Mouse (Mus musculus): ENCODE measurements around the gene Fam25c. TPM values are rescaled to one million over a fixed set of nuclear protein-coding genes. Genes with fewer than 3 reads are reported as not detected.
"Not testable (repeated sequence)": the region's sequence is repeated elsewhere in the genome, so short reads cannot be mapped to it uniquely, and the experiment has no call there.

Fam25c gene
- polyA plus RNA-seq, 1 experiment from 2014 or later = not detected

DNA sequence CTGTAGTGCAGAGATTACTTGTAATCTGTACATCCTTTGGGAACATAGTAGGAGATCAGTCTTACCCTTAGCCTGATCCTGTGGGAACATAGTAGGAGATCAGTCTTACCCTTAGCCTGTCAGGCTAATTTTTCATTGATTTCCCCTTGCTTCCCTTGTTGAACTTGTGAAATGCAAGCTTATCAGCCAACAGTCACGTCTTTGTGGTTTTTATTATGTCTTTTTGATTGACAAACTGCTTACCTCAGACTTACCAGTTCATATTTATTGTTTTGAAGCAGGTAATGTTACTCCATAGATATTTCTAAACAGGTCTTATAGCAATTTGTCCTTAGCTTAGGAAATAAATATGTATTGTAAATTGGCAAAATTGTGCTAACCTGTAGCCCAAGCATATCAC lies 27.6 kb downstream of the Fam25c start:
- H3K4me1 ChIP-seq (replicated peaks) = no peaks in the 10 kb centered on the region
- H3K9ac ChIP-seq = no peak overlapping the region
- ATAC-seq (ENCODE audit: insufficient number of reproducible peaks, low FRiP score) = no peak
- WGBS = 83% methylated on average over 1 of the region's 1 CpGs
- H3K27me3 ChIP-seq (replicated peaks) = no peaks in the 10 kb centered on the region
- no peak overlapping the region for H3K4me2 ChIP-seq
- peaks cover 60% of the 10 kb centered on the region for H3K36me3 ChIP-seq
- H3K27ac ChIP-seq (ENCODE audit: poor library complexity, severe bottlenecking) = no peak overlapping the region
- H3K4me3 ChIP-seq = no peak overlapping the region
- no peaks in the 10 kb centered on the region for H3K9me3 ChIP-seq (replicated peaks)

DNA sequence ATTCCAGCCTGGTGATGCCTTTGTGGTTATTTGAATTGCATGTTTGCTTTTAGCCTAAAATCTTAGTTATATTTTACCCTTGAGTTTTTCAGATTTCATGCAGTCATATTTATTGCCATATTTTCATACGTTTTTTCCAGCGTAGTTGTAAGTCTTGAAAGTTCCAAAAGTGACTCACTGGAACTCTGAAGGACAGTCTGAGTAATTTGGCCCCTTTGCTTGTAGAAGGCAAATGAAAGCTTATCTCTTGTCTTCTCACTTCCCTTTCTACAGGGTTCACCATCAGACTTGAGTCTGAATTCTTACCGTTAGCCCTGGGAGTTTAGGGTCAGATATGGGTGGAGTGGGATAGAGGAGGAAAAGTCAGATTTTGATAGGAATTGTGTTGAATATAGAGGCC lies 28.6 kb downstream of the Fam25c start:
- no peak overlapping the region for H3K9ac ChIP-seq
- no peaks in the 10 kb centered on the region for H3K4me1 ChIP-seq (replicated peaks)
- no peak overlapping the region for H3K27ac ChIP-seq (ENCODE audit: poor library complexity, severe bottlenecking)
- H3K36me3 ChIP-seq = peaks cover 57% of the 10 kb centered on the region
- H3K27me3 ChIP-seq (replicated peaks) = no peaks in the 10 kb centered on the region
- H3K4me2 ChIP-seq = no peak overlapping the region
- WGBS = 74% methylated on average over 3 of the region's 3 CpGs
- no peak for ATAC-seq (ENCODE audit: insufficient number of reproducible peaks, low FRiP score)
- H3K4me3 ChIP-seq = no peak overlapping the region
- H3K9me3 ChIP-seq (replicated peaks) = no peaks in the 10 kb centered on the region

DNA sequence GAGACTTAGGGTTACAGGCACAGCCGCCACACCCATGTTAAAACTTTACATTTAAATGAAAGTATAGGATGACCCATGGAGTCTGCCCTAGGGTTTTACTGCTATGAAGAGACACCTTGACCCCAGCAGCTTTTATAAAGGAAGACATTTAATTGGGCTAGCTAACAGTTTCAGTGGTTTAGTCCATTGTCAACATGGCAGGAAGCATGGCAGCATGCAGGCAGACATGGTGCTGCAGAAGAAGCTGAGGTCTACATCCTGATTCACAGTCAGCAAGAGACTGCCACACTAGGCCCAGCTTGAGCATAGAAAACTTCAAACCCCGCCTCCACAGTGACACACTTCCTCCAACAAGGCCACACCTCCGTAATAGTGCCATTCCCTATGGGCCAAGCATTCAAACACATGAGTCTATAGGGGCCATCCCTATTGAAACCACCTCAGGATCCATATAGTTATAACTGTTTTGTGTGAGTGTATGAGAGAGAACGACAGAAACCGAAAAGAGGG lies 31.6 kb downstream of the Fam25c start:
- Histone ChIP-seq H3K36me3 (peaks cover 49% of the 10 kb centered on the region), H3K9me3 (replicated peaks) (no peaks in the 10 kb centered on the region), H3K9ac (no peak overlapping the region), H3K4me2 (no peak overlapping the region), H3K27ac (ENCODE audit: poor library complexity, severe bottlenecking) (no peak overlapping the region), H3K4me3 (no peak overlapping the region), H3K4me1 (replicated peaks) (no peaks in the 10 kb centered on the region), H3K27me3 (replicated peaks) (no peaks in the 10 kb centered on the region)
- ATAC-seq (ENCODE audit: insufficient number of reproducible peaks, low FRiP score) = no peak
- WGBS = 93% methylated on average over 5 of the region's 5 CpGs

GRCm38 (mm10) chr14:34318113-34318512 lies 37.1 kb downstream of the Fam25c start:
- ATAC-seq (ENCODE audit: insufficient number of reproducible peaks, low FRiP score) = no peak

GRCm38 (mm10) chr14:34317431-34317830 lies 37.8 kb downstream of the Fam25c start:
- Histone ChIP-seq H3K4me1 (replicated peaks) (peaks cover 13% of the 10 kb centered on the region), H3K27me3 (replicated peaks) (no peaks in the 10 kb centered on the region), H3K27ac (ENCODE audit: poor library complexity, severe bottlenecking) (no peak overlapping the region), H3K4me2 (no peak overlapping the region), H3K9me3 (replicated peaks) (no peaks in the 10 kb centered on the region), H3K9ac (no peak overlapping the region), H3K36me3 (peaks cover 27% of the 10 kb centered on the region), H3K4me3 (no peak overlapping the region)
- WGBS = 87% methylated on average over 3 of the region's 3 CpGs
- no peak for ATAC-seq (ENCODE audit: insufficient number of reproducible peaks, low FRiP score)

More at GRCm38 (mm10) chr14:34318113-34318512, 37.1 kb downstream of the Fam25c start:
- Histone ChIP-seq H3K27me3 (replicated peaks) (no peaks in the 10 kb centered on the region), H3K27ac (ENCODE audit: poor library complexity, severe bottlenecking) (no peak overlapping the region), H3K36me3 (peaks cover 31% of the 10 kb centered on the region), H3K9ac (no peak overlapping the region), H3K9me3 (replicated peaks) (no peaks in the 10 kb centered on the region), H3K4me3 (no peak overlapping the region), H3K4me2 (no peak overlapping the region), H3K4me1 (replicated peaks) (peaks cover 6% of the 10 kb centered on the region)

DNA sequence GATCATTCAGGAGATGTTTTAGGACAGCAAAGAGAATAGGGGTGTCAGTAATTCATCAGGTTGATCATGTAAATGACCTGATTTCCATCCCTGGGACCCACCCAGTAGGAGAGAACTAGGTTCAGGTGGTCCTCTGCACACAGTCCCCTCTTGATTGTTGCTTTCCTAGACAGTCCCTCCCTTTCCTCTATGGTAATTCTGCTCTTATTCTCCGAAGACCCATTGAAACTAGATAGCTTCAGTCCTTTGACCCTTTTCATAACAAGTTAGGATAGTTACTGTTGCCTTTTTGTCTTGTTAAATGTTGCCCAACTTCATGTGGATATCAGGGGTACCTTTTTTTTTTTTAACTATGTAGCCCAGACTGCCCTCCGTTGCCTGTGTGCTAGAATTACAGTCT lies 38.9 kb downstream of the Fam25c start:
- Histone ChIP-seq H3K27ac (ENCODE audit: poor library complexity, severe bottlenecking) (no peak overlapping the region), H3K4me1 (replicated peaks) (peaks cover 17% of the 10 kb centered on the region), H3K36me3 (peaks cover 24% of the 10 kb centered on the region), H3K27me3 (replicated peaks) (no peaks in the 10 kb centered on the region), H3K9ac (no peak overlapping the region), H3K9me3 (replicated peaks) (no peaks in the 10 kb centered on the region), H3K4me2 (no peak overlapping the region), H3K4me3 (no peak overlapping the region)
- ATAC-seq (ENCODE audit: insufficient number of reproducible peaks, low FRiP score) = no peak
- WGBS = 94% methylated on average over 2 of the region's 2 CpGs

DNA sequence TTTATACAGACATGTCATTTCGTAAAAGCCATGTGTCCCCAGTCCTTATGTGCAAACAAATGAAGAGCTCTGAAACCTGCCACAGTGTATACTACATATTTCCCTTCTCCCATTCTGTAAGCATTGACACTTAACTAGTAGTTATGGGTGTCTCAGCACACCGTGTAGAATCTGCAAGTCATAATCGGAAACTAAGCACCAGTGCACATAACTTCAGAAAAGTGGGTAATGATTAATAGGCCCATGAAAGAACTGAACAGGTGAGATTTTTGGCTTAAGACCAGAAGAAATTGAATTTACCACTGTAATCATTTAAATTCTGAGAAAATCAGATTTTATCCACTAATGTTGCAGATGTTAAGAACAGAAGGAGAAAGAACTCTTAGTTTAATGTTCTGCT lies 40.4 kb downstream of the Fam25c start:
- no peaks in the 10 kb centered on the region for H3K27me3 ChIP-seq (replicated peaks)
- WGBS = 93% methylated on average over 3 of the region's 3 CpGs
- ATAC-seq (ENCODE audit: insufficient number of reproducible peaks, low FRiP score) = no peak
- peaks cover 12% of the 10 kb centered on the region for H3K36me3 ChIP-seq
- no peak overlapping the region for H3K4me2 ChIP-seq
- no peaks in the 10 kb centered on the region for H3K9me3 ChIP-seq (replicated peaks)
- no peak overlapping the region for H3K9ac ChIP-seq
- H3K4me3 ChIP-seq = no peak overlapping the region
- H3K4me1 ChIP-seq (replicated peaks) = peaks cover 17% of the 10 kb centered on the region
- no peak overlapping the region for H3K27ac ChIP-seq (ENCODE audit: poor library complexity, severe bottlenecking)

- peaks cover 17% of the 10 kb centered on the region for H3K4me1 ChIP-seq (replicated peaks)
- ATAC-seq (ENCODE audit: insufficient number of reproducible peaks, low FRiP score); H3K4me2 ChIP-seq; H3K9ac ChIP-seq; H3K27ac ChIP-seq (ENCODE audit: poor library complexity, severe bottlenecking); H3K4me3 ChIP-seq; H3K9me3 ChIP-seq (replicated peaks); H3K36me3 ChIP-seq; H3K27me3 ChIP-seq (replicated peaks): not testable (repeated sequence)
- 86% methylated on average over 8 of the region's 8 CpGs for WGBS
These were observed 40.9 kb downstream of the Fam25c start for GRCm38 (mm10) chr14:34314383-34314782.

DNA sequence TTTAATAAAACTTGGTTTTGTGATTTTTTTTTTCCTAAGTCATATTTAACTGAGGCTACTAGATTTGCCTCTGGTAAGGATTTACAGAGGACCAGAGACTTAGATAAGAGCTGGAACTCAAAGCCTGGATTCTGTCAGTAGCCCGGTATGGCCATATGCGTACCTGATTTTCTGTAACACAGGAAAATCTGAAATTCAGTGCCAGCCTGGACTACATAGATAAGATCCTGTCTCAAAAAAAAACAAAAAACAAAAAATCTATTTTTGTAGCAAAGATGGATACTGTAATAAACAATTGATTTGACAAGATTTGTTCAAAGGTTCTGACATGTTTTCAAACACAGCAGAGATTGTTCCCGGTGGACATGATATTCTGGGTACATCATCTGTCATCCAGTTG lies 41.6 kb downstream of the Fam25c start:
- Histone ChIP-seq H3K9ac (no peak overlapping the region), H3K27ac (ENCODE audit: poor library complexity, severe bottlenecking) (no peak overlapping the region), H3K36me3 (peaks cover 7% of the 10 kb centered on the region; the same call in 1 of the 2 replicates), H3K4me2 (no peak overlapping the region), H3K9me3 (replicated peaks) (no peaks in the 10 kb centered on the region), H3K4me3 (no peak overlapping the region), H3K4me1 (replicated peaks) (peaks cover 17% of the 10 kb centered on the region), H3K27me3 (replicated peaks) (no peaks in the 10 kb centered on the region)
- WGBS = 47% methylated on average over 3 of the region's 3 CpGs
- no peak for ATAC-seq (ENCODE audit: insufficient number of reproducible peaks, low FRiP score)

DNA sequence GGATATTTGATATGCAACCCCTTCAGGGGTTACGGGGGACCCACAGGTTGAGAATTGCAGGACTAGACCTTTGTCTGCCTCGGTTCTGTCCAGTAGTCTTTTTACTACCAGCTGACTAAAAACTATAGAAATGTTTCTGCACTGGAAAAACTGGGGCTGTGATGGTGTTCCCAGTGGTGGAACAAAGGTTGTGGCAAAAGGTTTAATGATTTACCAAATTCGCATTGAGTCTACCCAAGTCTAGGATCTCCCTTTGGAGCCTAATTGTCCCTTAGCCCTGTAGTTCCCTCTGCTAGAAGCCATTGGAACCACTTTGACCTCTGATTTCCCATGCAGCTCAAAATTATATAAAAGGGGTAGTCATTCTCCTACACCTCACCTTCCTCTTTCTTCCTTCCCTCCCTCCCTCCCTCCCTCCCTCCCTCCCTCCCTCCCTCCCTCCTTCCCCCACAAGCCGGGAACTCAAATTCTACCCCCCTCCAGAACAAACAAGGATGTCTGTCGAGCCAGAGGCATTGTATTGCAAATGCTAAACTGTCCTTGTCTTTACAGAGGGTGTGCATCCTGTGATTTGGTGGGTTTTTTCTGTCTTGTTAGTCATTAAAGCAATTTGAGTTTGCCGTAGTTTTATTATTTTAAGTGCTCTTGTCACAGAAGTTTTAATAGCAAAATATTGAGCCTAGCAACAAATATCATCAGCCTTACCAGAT lies 42.7 kb downstream of the Fam25c start:
- Histone ChIP-seq H3K4me3 (peak overlapping the region; percentile 44), H3K4me1 (replicated peaks) (peaks cover 17% of the 10 kb centered on the region), H3K9me3 (replicated peaks) (no peaks in the 10 kb centered on the region), H3K27ac (ENCODE audit: poor library complexity, severe bottlenecking) (no peak overlapping the region), H3K27me3 (replicated peaks) (no peaks in the 10 kb centered on the region), H3K36me3 (peaks cover 4% of the 10 kb centered on the region; the same call in 1 of the 2 replicates), H3K9ac (peak overlapping the region; percentile 56), H3K4me2 (peak overlapping the region; percentile 66)
- WGBS = 29% methylated on average over 5 of the region's 6 CpGs
- ATAC-seq (ENCODE audit: insufficient number of reproducible peaks, low FRiP score) = no peak

DNA sequence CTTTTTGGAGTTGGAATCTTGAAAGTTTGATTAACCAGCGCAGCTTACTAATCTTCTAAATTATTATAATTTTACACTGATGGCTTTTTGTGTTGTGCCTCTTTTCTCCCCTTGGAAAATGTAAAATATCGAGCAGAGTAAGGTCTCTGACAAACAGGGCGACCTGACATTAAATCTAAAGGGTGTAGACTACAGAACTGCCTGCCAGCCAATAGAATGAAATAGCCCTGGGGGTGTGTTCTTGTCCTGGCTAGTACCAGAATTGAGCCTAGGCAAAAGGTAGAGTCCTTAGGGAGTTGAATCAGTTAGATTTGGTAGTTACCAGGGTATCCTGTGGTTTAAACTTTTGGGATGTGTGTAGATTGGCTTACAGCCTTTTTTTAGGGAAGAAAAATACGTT lies 43.5 kb downstream of the Fam25c start:
- WGBS = 4% methylated on average over 4 of the region's 4 CpGs
- H3K9me3 ChIP-seq (replicated peaks) = no peaks in the 10 kb centered on the region

More for the DNA sequence above, 43.5 kb downstream of the Fam25c start:
- peak overlapping the region; percentile 74 for H3K4me2 ChIP-seq
- H3K27ac ChIP-seq (ENCODE audit: poor library complexity, severe bottlenecking) = peak overlapping the region; percentile 97; the same call in 1 of the 2 replicates
- H3K27me3 ChIP-seq (replicated peaks) = no peaks in the 10 kb centered on the region
- ATAC-seq (ENCODE audit: insufficient number of reproducible peaks, low FRiP score) = no peak
- H3K4me1 ChIP-seq (replicated peaks) = peaks cover 17% of the 10 kb centered on the region
- H3K9ac ChIP-seq = peak overlapping the region; percentile 96
- H3K36me3 ChIP-seq = peaks cover 4% of the 10 kb centered on the region; the same call in 1 of the 2 replicates
- peak overlapping the region; percentile 89 for H3K4me3 ChIP-seq

All from heart, embryonic 12.5 days (tissue).